Mouse (Mus musculus) embryonic fibroblast, embryonic 13.5 days (primary cell): Measurements from ENCODE around the gene Ap3b1. TPM values are rescaled to one million over a fixed set of nuclear protein-coding genes. Genes with fewer than 3 reads are reported as not detected.

ENCODE experiments used
- H3K27ac ChIP-seq: 2 replicates; pipeline ENCODE4 v1.5.1; 2012; ENCODE audit warnings: low read length, control low read depth, inconsistent platforms; ENCODE audit not compliant: insufficient read depth
- H3K4me1 ChIP-seq: 2 replicates; pipeline ENCODE4 v1.6.1; 2011; ENCODE audit warnings: low read length; ENCODE audit not compliant: control insufficient read depth, insufficient read depth
- H3K4me3 ChIP-seq: 2 replicates; pipeline ENCODE4 v1.5.1; 2011; ENCODE audit warnings: mild to moderate bottlenecking, control low read depth, low read length; ENCODE audit not compliant: insufficient read depth
- CTCF ChIP-seq: IDR thresholded peaks from 2 replicates; pipeline ENCODE4 v1.5.1; 2011; ENCODE audit warnings: mild to moderate bottlenecking, control low read depth, low read length, moderate library complexity, borderline replicate concordance; ENCODE audit not compliant: insufficient read depth
- POLR2A ChIP-seq: IDR thresholded peaks from 2 replicates; pipeline ENCODE4 v1.6.1; 2011; ENCODE audit warnings: low read depth, mild to moderate bottlenecking, control low read depth, low read length, moderate library complexity
- polyA plus RNA-seq: library from polyadenylated mRNA; stranded (reverse); fragments of >200 nt; gene quantifications from 2 replicates; pipeline ENCODE4 v1.2.4, GENCODE M21; 2011; ENCODE audit warnings: low read depth; ENCODE audit not compliant: missing spikeins, insufficient read length

The Ap3b1 gene
- polyA plus RNA-seq, 1 experiment, result 72.7 TPM

DNA sequence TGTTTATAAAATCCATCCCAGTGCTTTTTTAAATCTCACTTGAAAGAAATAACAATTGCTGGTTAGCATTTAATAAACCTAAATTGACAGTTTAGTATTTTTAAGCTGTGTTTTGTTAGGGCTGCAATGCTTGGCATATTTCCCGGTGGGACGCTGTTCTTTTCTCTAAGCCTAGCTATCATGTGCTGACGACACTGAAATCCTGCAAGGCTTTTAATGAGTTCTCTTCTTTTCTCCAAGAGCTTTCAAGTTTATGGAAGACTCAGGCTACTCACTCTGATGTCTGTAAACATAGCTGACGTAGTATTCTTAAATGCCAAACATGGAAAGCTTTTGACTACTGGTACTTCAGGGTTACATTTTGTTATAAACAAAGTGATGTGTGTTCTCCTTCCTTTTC, 191.3 kb downstream of the Ap3b1 start:
- TF ChIP-seq POLR2A, result no peak
- no peak for TF ChIP-seq CTCF
- H3K4me3 ChIP-seq, result no peak overlapping the region

DNA sequence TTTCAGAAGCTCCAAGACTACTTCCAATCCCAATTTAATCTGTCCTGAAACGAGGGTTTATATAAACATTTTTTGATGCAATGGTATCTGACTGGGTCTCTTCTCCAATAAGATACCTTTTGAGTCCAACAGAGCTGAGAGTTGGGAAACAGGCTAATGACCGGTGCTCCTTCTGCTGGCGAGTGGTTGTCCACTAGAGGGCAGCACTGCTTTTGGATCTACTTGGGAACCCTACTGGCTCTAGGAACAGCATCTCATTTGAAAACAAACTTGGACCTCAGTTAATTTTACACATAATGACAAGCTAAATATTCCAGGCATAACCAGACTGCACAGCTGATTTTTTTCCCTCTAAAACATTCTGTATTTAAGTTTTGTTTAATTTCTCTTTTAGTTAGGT, 201.3 kb downstream of the Ap3b1 start:
- no peak overlapping the region for H3K4me3 ChIP-seq
- H3K4me1 ChIP-seq, result no peaks in the 10 kb centered on the region
- no peak overlapping the region for H3K27ac ChIP-seq
- TF ChIP-seq CTCF (peak; percentile 85), POLR2A (no peak)

More for the DNA sequence above, 191.3 kb downstream of the Ap3b1 start:
- no peaks in the 10 kb centered on the region for H3K4me1 ChIP-seq
- H3K27ac ChIP-seq, result no peak overlapping the region

DNA sequence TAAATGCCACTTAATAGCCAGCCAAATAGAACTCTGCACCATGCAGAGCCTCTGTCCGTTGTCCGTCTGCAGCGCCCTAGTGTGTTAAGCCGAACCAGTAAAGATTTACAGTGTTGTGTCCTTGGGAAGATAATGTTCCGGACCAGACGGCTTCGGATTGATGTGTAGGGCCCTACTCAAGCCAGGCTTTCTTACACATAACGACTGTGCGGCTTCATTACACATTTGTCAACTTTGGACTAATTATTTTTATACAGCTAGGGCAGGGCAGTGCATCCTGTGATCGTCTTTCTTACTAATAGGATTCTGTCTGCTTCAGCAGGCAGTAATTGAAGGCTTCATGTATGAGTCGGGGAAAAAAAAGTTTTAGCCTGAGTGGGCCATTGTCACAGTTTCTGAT, 202.1 kb downstream of the Ap3b1 start:
- H3K4me3 ChIP-seq, result no peak overlapping the region

DNA sequence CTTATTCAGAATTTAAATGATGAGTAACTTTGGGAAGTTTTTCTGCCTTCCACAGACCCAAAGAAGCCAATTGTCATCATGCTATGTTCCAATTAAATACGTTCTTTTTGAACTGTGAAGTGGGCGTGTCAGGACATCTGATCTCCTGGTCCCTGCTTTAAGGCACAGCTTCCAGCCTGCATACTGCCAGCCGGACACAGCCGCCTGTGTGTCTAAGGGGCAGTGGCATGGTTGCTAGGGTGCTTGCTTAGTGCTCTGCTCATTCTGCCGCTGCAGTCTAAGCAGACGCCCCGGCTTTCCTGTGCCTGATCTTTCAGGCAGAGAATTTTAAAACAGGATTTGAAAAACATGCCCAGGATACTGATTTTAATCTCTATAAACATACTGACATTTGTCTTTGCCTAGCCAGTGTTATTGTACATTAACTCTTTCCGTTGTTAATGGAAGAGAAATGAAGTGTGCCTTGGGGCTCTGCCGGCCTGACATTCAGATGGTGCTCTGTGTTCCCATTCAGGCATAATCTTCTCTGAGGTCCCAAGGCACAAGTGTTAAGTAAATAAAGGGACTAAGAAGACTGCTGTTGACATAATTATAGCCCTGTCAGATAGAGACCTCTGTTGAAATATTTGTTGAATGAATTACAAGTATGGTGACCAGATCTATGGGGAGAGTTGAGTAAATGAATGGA, 204.0 kb downstream of the Ap3b1 start:
- H3K27ac ChIP-seq, result no peak overlapping the region
- no peak for TF ChIP-seq POLR2A
- no peaks in the 10 kb centered on the region for H3K4me1 ChIP-seq
- no peak overlapping the region for H3K4me3 ChIP-seq

More for the DNA sequence above, 202.1 kb downstream of the Ap3b1 start:
- no peak overlapping the region for H3K27ac ChIP-seq
- no peaks in the 10 kb centered on the region for H3K4me1 ChIP-seq
- TF ChIP-seq CTCF (no peak), POLR2A (no peak)

DNA sequence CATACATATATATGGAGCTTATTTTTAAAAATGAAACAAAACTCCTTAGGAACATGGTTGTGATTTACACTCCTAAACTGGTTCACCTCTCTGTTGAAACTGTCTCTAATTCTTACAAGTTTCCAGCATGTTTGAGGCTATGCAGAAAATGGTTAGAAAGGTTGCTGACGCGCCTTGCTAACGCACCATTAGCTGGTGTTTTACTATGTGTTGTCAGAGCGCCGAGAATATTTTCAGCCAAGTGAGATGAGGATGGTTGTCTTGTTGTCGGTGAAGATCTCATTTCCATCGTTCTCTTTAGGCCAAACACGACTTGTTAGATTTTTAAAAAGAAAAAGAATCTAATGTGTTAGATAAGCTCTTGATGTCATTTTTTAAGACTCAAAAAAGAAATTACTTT, 205.1 kb downstream of the Ap3b1 start:
- no peak for TF ChIP-seq CTCF
- Histone ChIP-seq H3K27ac (no peak overlapping the region), H3K4me3 (no peak overlapping the region), H3K4me1 (no peaks in the 10 kb centered on the region)

DNA sequence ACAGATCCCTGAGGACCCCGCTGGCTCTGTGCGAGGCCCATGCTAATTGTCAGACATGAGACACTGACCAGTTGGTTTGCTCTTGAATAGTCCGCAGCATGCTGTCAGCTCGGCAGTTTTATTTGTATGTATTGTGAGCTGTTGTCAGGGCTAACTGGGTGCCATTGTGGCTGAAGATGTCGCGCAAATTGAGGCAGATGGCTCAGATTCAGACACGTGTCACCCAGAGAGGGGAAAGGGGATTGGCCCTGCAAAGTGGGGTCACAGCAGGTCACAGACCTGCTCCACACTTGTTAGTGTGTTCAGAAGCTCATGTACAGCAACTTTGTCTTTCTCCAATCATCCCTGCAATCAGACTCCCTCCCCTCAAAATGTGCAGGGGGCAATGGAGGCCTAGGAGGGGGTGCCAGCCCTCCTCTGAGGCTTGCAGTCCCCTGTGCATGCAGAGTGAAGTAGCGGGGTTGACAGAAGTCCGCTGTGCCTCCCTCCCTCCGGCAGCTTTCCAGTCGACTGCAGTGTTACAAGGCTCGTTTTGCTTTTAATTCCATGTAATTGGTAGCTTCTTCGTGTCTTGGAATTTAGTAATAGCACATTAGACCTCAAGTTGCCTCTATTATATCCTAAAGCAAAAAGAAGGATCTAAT, 205.7 kb downstream of the Ap3b1 start:
- Histone ChIP-seq H3K27ac (no peak overlapping the region), H3K4me1 (no peaks in the 10 kb centered on the region), H3K4me3 (no peak overlapping the region)
- no peak for TF ChIP-seq CTCF
- TF ChIP-seq POLR2A, result no peak

DNA sequence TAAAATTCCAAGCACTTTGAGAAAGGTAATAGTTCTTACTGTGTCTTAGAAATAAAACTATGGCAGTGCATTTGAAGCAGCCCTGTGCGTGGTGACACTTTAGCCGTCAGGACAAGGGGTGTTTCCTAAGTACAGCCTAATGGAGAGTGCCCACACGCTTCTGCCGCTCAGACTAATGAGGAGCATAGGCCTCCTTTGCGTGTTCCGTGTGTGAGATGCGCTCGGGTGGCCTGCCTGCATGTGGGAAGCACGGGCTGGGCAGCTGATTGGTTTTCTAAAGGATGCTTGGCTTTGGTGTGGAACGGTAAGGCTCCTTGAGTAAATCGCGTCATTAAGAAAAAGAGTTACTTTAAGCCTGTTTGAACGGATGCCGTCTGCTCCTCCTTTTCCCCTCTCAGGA, 206.4 kb downstream of the Ap3b1 start:
- Histone ChIP-seq H3K4me3 (no peak overlapping the region), H3K27ac (no peak overlapping the region), H3K4me1 (no peaks in the 10 kb centered on the region)
- TF ChIP-seq POLR2A (no peak), CTCF (no peak)

DNA sequence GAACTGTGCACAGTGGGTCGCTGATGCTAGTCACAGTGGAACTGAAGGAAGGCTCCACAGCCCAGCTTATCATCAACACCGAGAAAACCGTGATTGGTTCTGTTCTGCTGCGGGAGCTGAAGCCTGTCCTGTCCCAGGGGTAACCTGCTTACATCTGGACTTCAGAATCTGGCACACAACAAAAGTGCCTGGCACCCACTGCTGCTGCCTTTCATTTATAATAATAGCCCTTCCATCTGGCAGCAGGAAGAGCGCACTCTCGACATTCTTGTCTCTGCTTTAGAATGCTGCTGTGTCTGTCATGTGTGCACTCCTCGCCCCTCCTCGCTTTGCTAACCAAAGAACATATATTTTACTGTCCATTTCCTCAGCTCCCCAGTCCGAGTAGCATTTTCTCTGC, 206.9 kb downstream of the Ap3b1 start:
- no peak overlapping the region for H3K27ac ChIP-seq
- H3K4me1 ChIP-seq, result no peaks in the 10 kb centered on the region
- H3K4me3 ChIP-seq, result no peak overlapping the region
- no peak for TF ChIP-seq CTCF
- no peak for TF ChIP-seq POLR2A

DNA sequence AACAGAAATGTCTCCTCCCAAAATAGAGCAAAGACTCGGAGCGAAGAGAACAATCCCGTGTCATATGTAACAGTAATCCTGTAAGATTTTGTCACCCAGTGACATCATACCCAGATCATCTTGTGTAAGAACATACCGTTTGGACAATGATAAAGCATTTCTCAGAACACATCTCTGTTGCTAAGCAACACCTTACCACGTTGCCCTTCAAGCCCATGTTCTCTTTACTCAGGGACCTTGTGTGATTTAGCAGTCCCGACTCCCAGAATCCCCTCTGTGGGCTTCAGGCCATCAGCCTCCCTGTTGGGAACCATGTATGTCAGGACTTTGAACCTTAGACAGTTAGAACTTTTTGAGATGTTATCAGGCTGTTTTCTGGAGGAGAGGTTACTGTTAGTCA, 209.0 kb downstream of the Ap3b1 start:
- no peak overlapping the region for H3K27ac ChIP-seq
- H3K4me3 ChIP-seq, result no peak overlapping the region
- TF ChIP-seq CTCF, result no peak
- TF ChIP-seq POLR2A, result no peak
- no peaks in the 10 kb centered on the region for H3K4me1 ChIP-seq

DNA sequence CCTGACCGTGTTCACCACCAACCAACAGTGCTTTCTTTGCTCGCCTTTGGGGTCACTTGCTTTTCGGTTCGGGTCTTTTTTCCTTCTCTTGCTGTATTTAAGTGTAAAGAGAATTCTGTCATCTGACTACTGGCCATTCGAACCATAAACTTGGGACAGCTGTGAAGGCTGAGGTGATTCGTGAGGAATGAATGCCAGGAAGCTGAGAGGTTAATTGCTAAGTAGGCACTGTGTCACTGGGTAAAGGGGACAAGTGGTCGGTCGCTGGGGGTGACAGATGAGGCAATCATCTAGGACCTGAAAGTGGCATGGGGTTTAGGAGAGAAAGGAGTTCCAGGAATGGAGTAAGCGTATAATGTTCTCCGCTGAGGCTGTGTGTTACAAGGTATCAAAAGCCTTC, 212.2 kb downstream of the Ap3b1 start:
- TF ChIP-seq POLR2A (no peak), CTCF (no peak)
- no peak overlapping the region for H3K27ac ChIP-seq
- H3K4me1 ChIP-seq, result no peaks in the 10 kb centered on the region
- H3K4me3 ChIP-seq, result no peak overlapping the region
